ENCODE assay signal across 14 mouse cellular contexts in genomic region chr9:110019224-110019623, GRCm38 (mm10).
A peak's percentile ranks its signal among the peaks of the same experiment; 100 is the strongest.
DNase-seq lines count a peak whose midpoint lies in the region; ATAC-seq and TF ChIP-seq lines count a peak whose summit lies in the region.
"Had no signal": no experiment of that assay in that cellular context is flagged by ENCODE, and none has a peak within 500 bp of the region (broad histone marks: within the 10 kb centered on the region; RNA-seq: fewer than 3 reads in every experiment).

No protein-coding gene starts in this region.

- WGBS in kidney, embryonic 15.5 days, result 19% methylated on average over 7 of the region's 7 CpGs
- 27% methylated on average over 7 of the region's 7 CpGs for WGBS in stomach, postnatal 0 days
- 47% methylated on average over 7 of the region's 7 CpGs for WGBS in intestine, postnatal 0 days

- H3K4me1 ChIP-seq in kidney, embryonic 15.5 days, result peaks cover 13% of the 10 kb centered on the region
- H3K4me1 ChIP-seq in stomach, postnatal 0 days (replicated peaks; ENCODE audit: control insufficient read depth, insufficient read depth), result no peaks in the 10 kb centered on the region
- no peaks in the 10 kb centered on the region for H3K4me1 ChIP-seq in intestine, postnatal 0 days (replicated peaks; ENCODE audit: control insufficient read depth, insufficient read depth, low read length)
- H3K4me1 ChIP-seq: heart, embryonic 13.5 days; intestine, embryonic 15.5 days; limb, embryonic 13.5 days had no signal

- peak; percentile 54; the same call in 1 of the 2 replicates for ATAC-seq in kidney, embryonic 15.5 days (replicated peaks; ENCODE audit: low FRiP score)
- 0 out of 2 replicates have a peak, but pooled peaks have one; percentile 32 for ATAC-seq in stomach, postnatal 0 days (ENCODE audit: low FRiP score, low TSS enrichment)
- no peak for ATAC-seq in intestine, postnatal 0 days
- ATAC-seq: intestine, embryonic 15.5 days had no signal

- no peaks in the 10 kb centered on the region for H3K9me3 ChIP-seq in kidney, embryonic 15.5 days (replicated peaks)
- H3K9me3 ChIP-seq in stomach, postnatal 0 days (ENCODE audit: control insufficient read depth, low read length), result no peaks in the 10 kb centered on the region
- no peaks in the 10 kb centered on the region for H3K9me3 ChIP-seq in intestine, postnatal 0 days (ENCODE audit: control insufficient read depth)
- H3K9me3 ChIP-seq: heart, embryonic 13.5 days; intestine, embryonic 15.5 days; limb, embryonic 13.5 days had no signal

- H3K27me3 ChIP-seq in kidney, embryonic 15.5 days, result no peaks in the 10 kb centered on the region
- no peaks in the 10 kb centered on the region for H3K27me3 ChIP-seq in stomach, postnatal 0 days (ENCODE audit: control insufficient read depth, insufficient read depth, low read length)
- H3K27me3 ChIP-seq in intestine, postnatal 0 days (replicated peaks; ENCODE audit: control insufficient read depth, insufficient read depth, low read length), result no peaks in the 10 kb centered on the region
- H3K27me3 ChIP-seq: heart, embryonic 13.5 days; intestine, embryonic 15.5 days; limb, embryonic 13.5 days had no signal

- no peak overlapping the region for H3K4me3 ChIP-seq in kidney, embryonic 15.5 days (replicated peaks)
- H3K4me3 ChIP-seq in stomach, postnatal 0 days (ENCODE audit: low read depth, low read length), result no peak overlapping the region
- no peak overlapping the region for H3K4me3 ChIP-seq in intestine, postnatal 0 days (ENCODE audit: low read depth, low read length)
- H3K4me3 ChIP-seq: heart, embryonic 13.5 days; intestine, embryonic 15.5 days; limb, embryonic 13.5 days had no signal

- no peak for TF ChIP-seq CTCF in stomach, postnatal 0 days (IDR thresholded peaks at IDR 0.05; ENCODE audit: low read depth)
- no peak for TF ChIP-seq CTCF in intestine, postnatal 0 days (IDR thresholded peaks at IDR 0.05; ENCODE audit: low read depth)

- H3K36me3 ChIP-seq in kidney, embryonic 15.5 days, result peaks cover 3% of the 10 kb centered on the region; the same call in 1 of the 2 replicates
- no peaks in the 10 kb centered on the region for H3K36me3 ChIP-seq in stomach, postnatal 0 days (ENCODE audit: control insufficient read depth, insufficient read depth, low read length)
- H3K36me3 ChIP-seq in intestine, postnatal 0 days (ENCODE audit: control insufficient read depth, insufficient read depth), result no peaks in the 10 kb centered on the region; the same call in 1 of the 2 replicates
- H3K36me3 ChIP-seq: intestine, embryonic 15.5 days; limb, embryonic 13.5 days had no signal

- H3K9ac ChIP-seq in kidney, embryonic 15.5 days, result no peak overlapping the region
- H3K9ac ChIP-seq in stomach, postnatal 0 days (ENCODE audit: low read length), result no peak overlapping the region
- H3K9ac ChIP-seq in intestine, postnatal 0 days (ENCODE audit: low read depth, low read length), result no peak overlapping the region
- H3K9ac ChIP-seq: heart, embryonic 13.5 days; intestine, embryonic 15.5 days; limb, embryonic 13.5 days had no signal

- no peak for TF ChIP-seq EP300 in stomach, postnatal 0 days (optimal IDR thresholded peaks at IDR 0.05)

- 0 out of 2 replicates have a peak overlapping the region, but pooled peaks have one; percentile 23 for H3K4me2 ChIP-seq in kidney, embryonic 15.5 days
- H3K4me2 ChIP-seq in stomach, postnatal 0 days (replicated peaks; ENCODE audit: low read depth), result no peak overlapping the region
- H3K4me2 ChIP-seq in intestine, postnatal 0 days (replicated peaks; ENCODE audit: low read depth), result no peak overlapping the region
- H3K4me2 ChIP-seq: heart, embryonic 13.5 days; intestine, embryonic 15.5 days; limb, embryonic 13.5 days; midbrain, embryonic 11.5 days had no signal

- H3K27ac ChIP-seq in kidney, embryonic 15.5 days, result peak overlapping the region; percentile 54; the same call in 1 of the 2 replicates
- no peak overlapping the region for H3K27ac ChIP-seq in stomach, postnatal 0 days (replicated peaks)
- H3K27ac ChIP-seq in intestine, postnatal 0 days (ENCODE audit: low read depth, low read length), result no peak overlapping the region
- H3K27ac ChIP-seq: heart, embryonic 13.5 days; intestine, embryonic 15.5 days; limb, embryonic 13.5 days had no signal

- no peak for DNase-seq in kidney, adult 8-10 months
- peak; percentile 5 for DNase-seq in ovary, postnatal 10 days (ENCODE audit: low spot score)
- no peak for DNase-seq in ovary, postnatal 36 days (ENCODE audit: low spot score)
- DNase-seq in embryo, embryonic 9.5 days (ENCODE audit: extremely low spot score), result peak; percentile 22
- DNase-seq in stomach, postnatal 0 days (ENCODE audit: low spot score), result no peak
- DNase-seq: cerebellum, postnatal 14 days; lung, adult 2 months; thymus, postnatal 25 days had no signal

Comparison
In these comparisons a context has a peak if more than half of its experiments do, and no peak if none do; other contexts are left out.
1. DNase-seq: peak in ovary, postnatal 10 days (single experiment) and embryo, embryonic 9.5 days (single experiment); none in kidney, adult 8-10 months (0 of 2), ovary, postnatal 36 days (single experiment) and stomach, postnatal 0 days (single experiment).